Mouse (Mus musculus): ENCODE measurements around the gene Cd180. TPM values are rescaled to one million over a fixed set of nuclear protein-coding genes. Genes with fewer than 3 reads are reported as not detected.
A peak's percentile ranks its signal among the peaks of the same experiment; 100 is the strongest.

Gene Cd180
- polyA plus RNA-seq, 1 experiment from 2014 or later: 0.67 TPM

- Histone ChIP-seq H3K9ac (ENCODE audit: low read length) (no peak overlapping the region), H3K4me2 (no peak overlapping the region), H3K27ac (ENCODE audit: low read depth, low read length) (no peak overlapping the region), H3K9me3 (ENCODE audit: control insufficient read depth, low read length) (no peaks in the 10 kb centered on the region), H3K27me3 (ENCODE audit: control insufficient read depth, insufficient read depth, low read length) (no peaks in the 10 kb centered on the region), H3K4me1 (ENCODE audit: control insufficient read depth, insufficient read depth, low read length) (no peaks in the 10 kb centered on the region), H3K4me3 (ENCODE audit: low read depth, low read length) (no peak overlapping the region), H3K36me3 (ENCODE audit: control insufficient read depth, insufficient read depth, low read length) (no peaks in the 10 kb centered on the region)
- WGBS: 70% methylated on average over 11 of the region's 11 CpGs
- DNase-seq (ENCODE audit: low spot score, missing footprints): no peak
- no peak for ATAC-seq (ENCODE audit: low FRiP score)
Measured at GRCm38 (mm10) chr13:102691408-102692150, 1.8 kb upstream of the Cd180 start.

GRCm38 (mm10) chr13:102694154-102694553, 796 bp downstream of the Cd180 start:
- Histone ChIP-seq H3K9ac (ENCODE audit: low read length) (no peak overlapping the region), H3K9me3 (ENCODE audit: control insufficient read depth, low read length) (no peaks in the 10 kb centered on the region), H3K27ac (ENCODE audit: low read depth, low read length) (no peak overlapping the region), H3K4me2 (no peak overlapping the region), H3K36me3 (ENCODE audit: control insufficient read depth, insufficient read depth, low read length) (no peaks in the 10 kb centered on the region), H3K27me3 (ENCODE audit: control insufficient read depth, insufficient read depth, low read length) (no peaks in the 10 kb centered on the region), H3K4me1 (ENCODE audit: control insufficient read depth, insufficient read depth, low read length) (peaks cover 4% of the 10 kb centered on the region; the same call in 1 of the 2 replicates), H3K4me3 (ENCODE audit: low read depth, low read length) (no peak overlapping the region)
- 88% methylated on average over 7 of the region's 7 CpGs for WGBS
- ATAC-seq (ENCODE audit: low FRiP score) (no peak), DNase-seq (ENCODE audit: low spot score, missing footprints) (no peak)

- H3K36me3 ChIP-seq (ENCODE audit: control insufficient read depth, insufficient read depth, low read length): no peaks in the 10 kb centered on the region
- ATAC-seq (ENCODE audit: low FRiP score) (no peak), DNase-seq (ENCODE audit: low spot score, missing footprints) (no peak)
- H3K9me3 ChIP-seq (ENCODE audit: control insufficient read depth, low read length): no peaks in the 10 kb centered on the region
- no peak overlapping the region for H3K27ac ChIP-seq (ENCODE audit: low read depth, low read length)
- no peak overlapping the region for H3K4me2 ChIP-seq
- WGBS: 79% methylated on average over 7 of the region's 7 CpGs
- no peak overlapping the region for H3K4me3 ChIP-seq (ENCODE audit: low read depth, low read length)
- H3K9ac ChIP-seq (ENCODE audit: low read length): no peak overlapping the region
- H3K27me3 ChIP-seq (ENCODE audit: control insufficient read depth, insufficient read depth, low read length): no peaks in the 10 kb centered on the region
- H3K4me1 ChIP-seq (ENCODE audit: control insufficient read depth, insufficient read depth, low read length): peaks cover 4% of the 10 kb centered on the region; the same call in 1 of the 2 replicates
Measured at GRCm38 (mm10) chr13:102695121-102695905, 2.0 kb downstream of the Cd180 start.

GRCm38 (mm10) chr13:102698335-102698734, 5.0 kb downstream of the Cd180 start:
- ATAC-seq (ENCODE audit: low FRiP score) (no peak), DNase-seq (ENCODE audit: low spot score, missing footprints) (no peak)
- 29% methylated on average over 10 of the region's 10 CpGs for WGBS
- Histone ChIP-seq H3K27ac (ENCODE audit: low read depth, low read length) (peak overlapping the region; percentile 22; the same call in 1 of the 2 replicates), H3K9me3 (ENCODE audit: control insufficient read depth, low read length) (no peaks in the 10 kb centered on the region), H3K4me3 (ENCODE audit: low read depth, low read length) (no peak overlapping the region), H3K36me3 (ENCODE audit: control insufficient read depth, insufficient read depth, low read length) (no peaks in the 10 kb centered on the region), H3K27me3 (ENCODE audit: control insufficient read depth, insufficient read depth, low read length) (no peaks in the 10 kb centered on the region), H3K4me1 (ENCODE audit: control insufficient read depth, insufficient read depth, low read length) (peaks cover 4% of the 10 kb centered on the region; the same call in 1 of the 2 replicates), H3K9ac (ENCODE audit: low read length) (peak overlapping the region; percentile 47; the same call in 1 of the 2 replicates), H3K4me2 (peak overlapping the region; percentile 33)

- no peak overlapping the region for H3K4me3 ChIP-seq (ENCODE audit: low read depth, low read length)
- peak overlapping the region; percentile 47 for H3K9ac ChIP-seq (ENCODE audit: low read length)
Measured at GRCm38 (mm10) chr13:102698751-102699323, 5.5 kb downstream of the Cd180 start.

GRCm38 (mm10) chr13:102700176-102700575, 6.8 kb downstream of the Cd180 start:
- no peak overlapping the region for H3K9ac ChIP-seq (ENCODE audit: low read length)
- no peaks in the 10 kb centered on the region for H3K27me3 ChIP-seq (ENCODE audit: control insufficient read depth, insufficient read depth, low read length)
- H3K4me1 ChIP-seq (ENCODE audit: control insufficient read depth, insufficient read depth, low read length): peaks cover 4% of the 10 kb centered on the region; the same call in 1 of the 2 replicates
- no peaks in the 10 kb centered on the region for H3K36me3 ChIP-seq (ENCODE audit: control insufficient read depth, insufficient read depth, low read length)
- no peak overlapping the region for H3K4me2 ChIP-seq
- no peak overlapping the region for H3K27ac ChIP-seq (ENCODE audit: low read depth, low read length)
- H3K9me3 ChIP-seq (ENCODE audit: control insufficient read depth, low read length): no peaks in the 10 kb centered on the region
- ATAC-seq (ENCODE audit: low FRiP score) (no peak), DNase-seq (ENCODE audit: low spot score, missing footprints) (no peak)
- H3K4me3 ChIP-seq (ENCODE audit: low read depth, low read length): no peak overlapping the region
- 95% methylated on average over 5 of the region's 5 CpGs for WGBS

More at GRCm38 (mm10) chr13:102698751-102699323, 5.5 kb downstream of the Cd180 start:
- no peaks in the 10 kb centered on the region for H3K9me3 ChIP-seq (ENCODE audit: control insufficient read depth, low read length)
- H3K4me2 ChIP-seq: peak overlapping the region; percentile 33
- H3K27me3 ChIP-seq (ENCODE audit: control insufficient read depth, insufficient read depth, low read length): no peaks in the 10 kb centered on the region
- H3K27ac ChIP-seq (ENCODE audit: low read depth, low read length): no peak overlapping the region; the same call in 1 of the 2 replicates
- H3K36me3 ChIP-seq (ENCODE audit: control insufficient read depth, insufficient read depth, low read length): no peaks in the 10 kb centered on the region
- DNase-seq (ENCODE audit: low spot score, missing footprints): peak; percentile 87
- peak; percentile 77 for ATAC-seq (ENCODE audit: low FRiP score)
- WGBS: 34% methylated on average over 14 of the region's 14 CpGs
- peaks cover 4% of the 10 kb centered on the region; the same call in 1 of the 2 replicates for H3K4me1 ChIP-seq (ENCODE audit: control insufficient read depth, insufficient read depth, low read length)

- no peak overlapping the region for H3K27ac ChIP-seq (ENCODE audit: low read depth, low read length)
- ATAC-seq (ENCODE audit: low FRiP score): no peak
- H3K9me3 ChIP-seq (ENCODE audit: control insufficient read depth, low read length): no peaks in the 10 kb centered on the region
Measured at GRCm38 (mm10) chr13:102700744-102701143, 7.4 kb downstream of the Cd180 start.

GRCm38 (mm10) chr13:102716973-102717372, 23.6 kb downstream of the Cd180 start:
- WGBS: 76% methylated on average over 1 of the region's 1 CpGs
- Histone ChIP-seq H3K27me3 (ENCODE audit: control insufficient read depth, insufficient read depth, low read length) (no peaks in the 10 kb centered on the region), H3K4me2 (no peak overlapping the region), H3K36me3 (ENCODE audit: control insufficient read depth, insufficient read depth, low read length) (no peaks in the 10 kb centered on the region), H3K4me1 (ENCODE audit: control insufficient read depth, insufficient read depth, low read length) (no peaks in the 10 kb centered on the region), H3K9me3 (ENCODE audit: control insufficient read depth, low read length) (no peaks in the 10 kb centered on the region), H3K4me3 (ENCODE audit: low read depth, low read length) (no peak overlapping the region), H3K9ac (ENCODE audit: low read length) (no peak overlapping the region), H3K27ac (ENCODE audit: low read depth, low read length) (no peak overlapping the region)
- ATAC-seq (ENCODE audit: low FRiP score): no peak
- no peak for DNase-seq (ENCODE audit: low spot score, missing footprints)

More at GRCm38 (mm10) chr13:102700744-102701143, 7.4 kb downstream of the Cd180 start:
- DNase-seq (ENCODE audit: low spot score, missing footprints): no peak
- Histone ChIP-seq H3K4me1 (ENCODE audit: control insufficient read depth, insufficient read depth, low read length) (peaks cover 4% of the 10 kb centered on the region; the same call in 1 of the 2 replicates), H3K4me3 (ENCODE audit: low read depth, low read length) (no peak overlapping the region), H3K27me3 (ENCODE audit: control insufficient read depth, insufficient read depth, low read length) (no peaks in the 10 kb centered on the region), H3K36me3 (ENCODE audit: control insufficient read depth, insufficient read depth, low read length) (no peaks in the 10 kb centered on the region), H3K4me2 (no peak overlapping the region), H3K9ac (ENCODE audit: low read length) (no peak overlapping the region)
- WGBS: 88% methylated on average over 3 of the region's 3 CpGs
